Mouse (Mus musculus): ENCODE results near the gene Otulinl. TPM values are rescaled to one million over a fixed set of nuclear protein-coding genes. Genes with fewer than 3 reads are reported as not detected.
A peak's percentile ranks its signal among the peaks of the same experiment; 100 is the strongest.

The Otulinl gene
- total and polyA plus RNA-seq, 2 experiments from 2014 or later: 6.2 to 13.0 TPM

DNA sequence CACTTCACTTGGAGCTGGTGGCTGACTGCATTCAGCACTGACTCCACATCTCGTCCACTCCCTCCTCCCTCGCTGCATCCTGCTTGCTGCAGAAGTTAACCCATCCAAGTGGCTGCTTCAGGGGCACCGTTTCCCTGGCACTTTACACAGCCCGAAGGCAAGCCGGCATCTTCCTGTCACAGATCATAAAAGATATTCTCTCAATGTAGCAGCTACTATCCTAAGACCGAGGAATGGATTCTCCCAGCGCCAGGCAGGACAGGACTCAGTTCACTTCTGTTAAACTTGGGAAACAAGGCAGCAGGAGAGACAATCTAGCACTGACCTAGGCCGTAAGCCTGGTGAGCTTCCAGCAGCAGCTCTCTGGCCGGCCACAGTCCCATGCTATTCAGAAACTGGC lies 5.2 kb downstream of the Otulinl start:
- WGBS: 39% methylated on average over 9 of the region's 9 CpGs
- H3K9ac ChIP-seq (replicated peaks; ENCODE audit: low read length, poor library complexity, severe bottlenecking): no peak overlapping the region
- H3K27me3 ChIP-seq (ENCODE audit: insufficient read depth, low read length): no peaks in the 10 kb centered on the region
- no peaks in the 10 kb centered on the region for H3K36me3 ChIP-seq (ENCODE audit: insufficient read depth, low read length)
- peaks cover 4% of the 10 kb centered on the region; the same call in 1 of the 2 replicates for H3K4me1 ChIP-seq (ENCODE audit: insufficient read depth, low read length)
- ATAC-seq (ENCODE audit: low FRiP score) (no peak), DNase-seq (ENCODE audit: low spot score) (no peak)
- no peak overlapping the region for H3K4me2 ChIP-seq (ENCODE audit: low read depth, low read length, poor library complexity, severe bottlenecking)
- no peak overlapping the region for H3K4me3 ChIP-seq (ENCODE audit: low read depth, low read length)
- H3K27ac ChIP-seq (ENCODE audit: low read depth, low read length): no peak overlapping the region
- TF ChIP-seq CTCF (IDR thresholded peaks at IDR 0.05): no peak
- no peaks in the 10 kb centered on the region for H3K9me3 ChIP-seq (ENCODE audit: low read length)

DNA sequence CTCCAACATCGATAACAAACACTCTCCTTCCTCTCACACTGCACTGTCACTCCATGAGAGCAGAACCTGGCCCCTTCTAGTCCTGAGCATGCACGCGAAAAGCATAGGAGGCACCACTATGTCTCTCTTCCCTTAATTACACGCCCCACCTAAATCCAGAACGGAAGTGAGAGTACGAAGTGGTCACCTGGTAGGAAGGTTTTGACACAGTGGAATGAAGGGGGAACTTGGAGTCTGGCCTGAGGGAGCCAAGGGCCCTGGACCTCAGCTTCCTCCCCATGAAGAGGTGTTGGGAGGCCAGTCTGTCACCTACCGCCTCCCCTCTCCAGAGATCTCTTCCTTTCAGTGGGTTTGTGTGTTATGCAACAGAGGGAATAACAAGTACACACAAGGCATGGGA lies 6.3 kb downstream of the Otulinl start:
- WGBS: 96% methylated on average over 7 of the region's 7 CpGs

DNA sequence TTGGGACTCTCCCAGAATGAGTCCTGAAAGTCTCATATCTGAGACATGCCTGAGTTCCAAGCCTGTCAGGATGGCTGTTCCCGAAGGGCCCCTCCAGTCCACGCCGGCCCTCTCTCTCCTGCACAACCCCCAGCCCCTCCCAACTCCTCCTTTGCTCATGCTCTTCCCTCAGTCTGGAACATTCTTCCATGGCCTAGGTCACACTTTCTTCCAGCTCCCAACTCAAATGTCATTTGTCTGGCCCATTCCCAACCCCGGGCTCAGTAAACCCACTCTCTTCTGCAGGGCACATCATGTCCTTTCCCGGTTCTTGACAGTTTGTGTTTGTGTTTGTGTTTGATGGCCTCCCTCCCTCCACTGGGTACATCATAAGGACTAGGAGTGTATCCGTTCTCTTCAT lies 7.3 kb downstream of the Otulinl start:
- Histone ChIP-seq H3K9me3 (ENCODE audit: low read length) (no peaks in the 10 kb centered on the region), H3K4me3 (ENCODE audit: low read depth, low read length) (no peak overlapping the region), H3K27me3 (ENCODE audit: insufficient read depth, low read length) (no peaks in the 10 kb centered on the region), H3K4me2 (ENCODE audit: low read depth, low read length, poor library complexity, severe bottlenecking) (no peak overlapping the region), H3K36me3 (ENCODE audit: insufficient read depth, low read length) (no peaks in the 10 kb centered on the region), H3K9ac (replicated peaks; ENCODE audit: low read length, poor library complexity, severe bottlenecking) (no peak overlapping the region), H3K27ac (ENCODE audit: low read depth, low read length) (no peak overlapping the region), H3K4me1 (ENCODE audit: insufficient read depth, low read length) (peaks cover 4% of the 10 kb centered on the region; the same call in 1 of the 2 replicates)
- ATAC-seq (ENCODE audit: low FRiP score) (no peak), DNase-seq (ENCODE audit: low spot score) (no peak)
- no peak for TF ChIP-seq CTCF (IDR thresholded peaks at IDR 0.05)
- WGBS: 86% methylated on average over 6 of the region's 6 CpGs

More for the DNA sequence above, 6.3 kb downstream of the Otulinl start:
- Histone ChIP-seq H3K27me3 (ENCODE audit: insufficient read depth, low read length) (no peaks in the 10 kb centered on the region), H3K4me2 (ENCODE audit: low read depth, low read length, poor library complexity, severe bottlenecking) (no peak overlapping the region), H3K9me3 (ENCODE audit: low read length) (no peaks in the 10 kb centered on the region), H3K9ac (replicated peaks; ENCODE audit: low read length, poor library complexity, severe bottlenecking) (no peak overlapping the region), H3K27ac (ENCODE audit: low read depth, low read length) (no peak overlapping the region), H3K4me1 (ENCODE audit: insufficient read depth, low read length) (peaks cover 4% of the 10 kb centered on the region; the same call in 1 of the 2 replicates), H3K4me3 (ENCODE audit: low read depth, low read length) (no peak overlapping the region), H3K36me3 (ENCODE audit: insufficient read depth, low read length) (no peaks in the 10 kb centered on the region)
- no peak for DNase-seq (ENCODE audit: low spot score)
- no peak for ATAC-seq (ENCODE audit: low FRiP score)
- no peak for TF ChIP-seq CTCF (IDR thresholded peaks at IDR 0.05)

DNA sequence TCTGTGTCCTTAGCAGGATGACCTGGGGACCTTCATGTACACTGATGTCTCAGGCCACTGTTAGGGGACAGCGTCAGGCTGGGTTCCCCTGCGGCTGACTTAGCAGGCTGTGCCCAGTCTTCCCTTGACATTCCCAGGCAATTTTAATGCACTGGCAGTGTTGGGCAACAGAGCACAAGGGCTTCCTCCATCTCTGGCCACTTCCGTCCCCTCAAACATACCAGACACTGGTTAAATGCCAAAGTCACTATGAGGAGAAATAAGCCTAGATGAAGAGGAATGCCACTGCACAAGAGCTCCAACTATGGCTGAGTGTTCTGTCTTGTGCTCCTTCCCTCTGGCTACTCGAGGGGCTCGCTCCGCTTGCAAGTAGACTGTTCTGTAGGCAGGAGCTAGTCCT lies 8.2 kb downstream of the Otulinl start:
- Histone ChIP-seq H3K36me3 (ENCODE audit: insufficient read depth, low read length) (no peaks in the 10 kb centered on the region), H3K9ac (replicated peaks; ENCODE audit: low read length, poor library complexity, severe bottlenecking) (no peak overlapping the region), H3K4me3 (ENCODE audit: low read depth, low read length) (no peak overlapping the region), H3K4me1 (ENCODE audit: insufficient read depth, low read length) (peaks cover 4% of the 10 kb centered on the region; the same call in 1 of the 2 replicates), H3K4me2 (ENCODE audit: low read depth, low read length, poor library complexity, severe bottlenecking) (no peak overlapping the region), H3K27me3 (ENCODE audit: insufficient read depth, low read length) (no peaks in the 10 kb centered on the region), H3K27ac (ENCODE audit: low read depth, low read length) (no peak overlapping the region), H3K9me3 (ENCODE audit: low read length) (no peaks in the 10 kb centered on the region)
- 94% methylated on average over 6 of the region's 6 CpGs for WGBS
- ATAC-seq (ENCODE audit: low FRiP score) (no peak), DNase-seq (ENCODE audit: low spot score) (no peak)
- TF ChIP-seq CTCF (IDR thresholded peaks at IDR 0.05): no peak

DNA sequence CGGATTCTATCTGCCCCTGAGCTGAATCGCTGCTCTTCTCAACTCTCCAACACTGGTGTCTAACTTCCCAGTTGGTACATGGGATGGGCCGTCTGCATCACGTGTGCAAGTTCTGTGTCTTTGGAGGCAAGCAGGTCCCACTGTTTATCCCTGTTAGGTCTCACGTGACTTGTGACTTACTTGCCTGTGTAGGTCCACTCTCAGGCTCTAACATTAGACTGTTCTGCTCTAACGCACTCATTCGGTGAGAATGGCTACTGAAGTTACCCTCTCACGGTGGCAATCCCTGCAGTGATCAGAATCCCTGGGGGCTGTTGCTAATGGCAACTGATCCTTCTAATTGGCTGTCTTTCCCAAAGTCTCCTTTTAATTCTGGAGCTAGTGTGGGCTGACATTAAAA lies 9.1 kb downstream of the Otulinl start:
- H3K9ac ChIP-seq (replicated peaks; ENCODE audit: low read length, poor library complexity, severe bottlenecking): no peak overlapping the region
- no peaks in the 10 kb centered on the region for H3K36me3 ChIP-seq (ENCODE audit: insufficient read depth, low read length)
- H3K4me1 ChIP-seq (ENCODE audit: insufficient read depth, low read length): peaks cover 4% of the 10 kb centered on the region; the same call in 1 of the 2 replicates
- no peak for TF ChIP-seq CTCF (IDR thresholded peaks at IDR 0.05)
- 0 out of 2 replicates have a peak, but pooled peaks have one; percentile 15 for ATAC-seq (ENCODE audit: low FRiP score)
- no peak for DNase-seq (ENCODE audit: low spot score)
- H3K4me3 ChIP-seq (ENCODE audit: low read depth, low read length): no peak overlapping the region
- no peaks in the 10 kb centered on the region for H3K9me3 ChIP-seq (ENCODE audit: low read length)
- no peaks in the 10 kb centered on the region for H3K27me3 ChIP-seq (ENCODE audit: insufficient read depth, low read length)
- no peak overlapping the region for H3K4me2 ChIP-seq (ENCODE audit: low read depth, low read length, poor library complexity, severe bottlenecking)
- WGBS: 44% methylated on average over 8 of the region's 8 CpGs
- H3K27ac ChIP-seq (ENCODE audit: low read depth, low read length): no peak overlapping the region

DNA sequence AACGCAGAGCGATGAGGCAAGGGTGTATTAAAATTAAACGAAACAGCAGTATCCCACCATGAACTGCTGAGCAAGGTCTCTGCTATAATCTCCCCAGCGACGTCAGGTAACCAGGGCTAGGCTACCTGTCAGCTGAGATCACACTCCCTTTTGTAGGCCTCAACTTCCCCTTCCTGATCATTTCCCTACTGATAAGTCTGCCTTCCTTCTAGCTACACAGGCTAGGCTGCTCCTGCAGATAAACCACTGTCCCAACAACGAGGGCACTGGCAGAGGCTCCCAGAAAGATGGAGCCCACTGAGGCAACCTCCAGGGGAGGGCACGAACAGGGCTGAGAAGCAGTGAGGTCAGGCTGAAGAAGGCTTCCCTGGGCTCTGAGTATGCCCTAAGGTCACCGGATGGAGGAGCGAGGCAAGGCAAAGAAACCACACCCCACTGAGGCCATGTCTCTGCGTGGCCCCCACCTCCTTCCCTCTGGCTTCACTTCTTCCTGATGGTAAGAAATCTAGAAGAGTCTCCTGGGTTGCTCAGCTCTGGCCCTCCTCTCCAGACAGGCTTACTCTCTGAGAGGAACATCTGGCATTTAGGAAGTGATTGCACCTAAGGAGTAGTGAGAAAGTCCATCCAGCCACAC lies 9.7 kb downstream of the Otulinl start:
- no peak for TF ChIP-seq CTCF (IDR thresholded peaks at IDR 0.05)
- Histone ChIP-seq H3K27me3 (ENCODE audit: insufficient read depth, low read length) (no peaks in the 10 kb centered on the region), H3K36me3 (ENCODE audit: insufficient read depth, low read length) (no peaks in the 10 kb centered on the region), H3K4me2 (ENCODE audit: low read depth, low read length, poor library complexity, severe bottlenecking) (no peak overlapping the region), H3K4me3 (ENCODE audit: low read depth, low read length) (no peak overlapping the region), H3K27ac (ENCODE audit: low read depth, low read length) (no peak overlapping the region), H3K4me1 (ENCODE audit: insufficient read depth, low read length) (peaks cover 4% of the 10 kb centered on the region; the same call in 1 of the 2 replicates), H3K9me3 (ENCODE audit: low read length) (no peaks in the 10 kb centered on the region), H3K9ac (replicated peaks; ENCODE audit: low read length, poor library complexity, severe bottlenecking) (no peak overlapping the region)
- ATAC-seq (ENCODE audit: low FRiP score): 0 out of 2 replicates have a peak, but pooled peaks have one; percentile 4
- WGBS: 87% methylated on average over 10 of the region's 10 CpGs
- DNase-seq (ENCODE audit: low spot score): no peak

All from midbrain, postnatal 0 days (tissue).